ENCODE assay signal across 7 mouse cellular contexts in genomic region chr10:43918696-43919608, GRCm38 (mm10). TPM values are rescaled to one million over a fixed set of nuclear protein-coding genes. Genes with fewer than 3 reads are reported as not detected.
DNase-seq lines count a peak whose midpoint lies in the region; ATAC-seq and TF ChIP-seq lines count a peak whose summit lies in the region.

No protein-coding gene starts in this region.

- H3K27me3 ChIP-seq in cerebellum, adult 2 months (ENCODE audit: control insufficient read depth, insufficient read depth, low read length) = no peaks in the 10 kb centered on the region
- no peaks in the 10 kb centered on the region for H3K27me3 ChIP-seq in hindbrain, embryonic 15.5 days
- no peaks in the 10 kb centered on the region for H3K27me3 ChIP-seq in midbrain, embryonic 13.5 days

- intact Hi-C loops in left cerebral cortex, postnatal 10 days (cut with DNase I) = loop anchor here (2.0 kb wide), 1 partner anchor 344 kb away; no protein-coding TSS in a partner anchor

- 45% methylated on average over 17 of the region's 17 CpGs for WGBS in cerebellum, adult 2 months
- 43% methylated on average over 17 of the region's 17 CpGs for WGBS in hindbrain, embryonic 15.5 days
- 40% methylated on average over 17 of the region's 17 CpGs for WGBS in midbrain, embryonic 13.5 days

- DNase-seq in T-cell, adult 2 months (ENCODE audit: low spot score) = peak; percentile 61
- DNase-seq in cerebellum, adult 2 months = peak; percentile 37 to 60
- peak; percentile 81 for DNase-seq in forelimb bud, embryonic 11.5 days (ENCODE audit: low read depth, low spot score)
- DNase-seq in left cerebral cortex, postnatal 10 days (ENCODE audit: extremely low spot score in 1 of 2, low spot score in 2 of 2) = peak; percentile 76 to 83
- peak; percentile 54 for DNase-seq in skeletal muscle tissue, adult 2 months (ENCODE audit: low read depth, low spot score)

- no peak overlapping the region for H3K4me2 ChIP-seq in hindbrain, embryonic 15.5 days
- no peak overlapping the region for H3K4me2 ChIP-seq in midbrain, embryonic 13.5 days (replicated peaks)

- no peak overlapping the region for H3K27ac ChIP-seq in cerebellum, adult 2 months (ENCODE audit: insufficient read depth, low read length)
- H3K27ac ChIP-seq in hindbrain, embryonic 15.5 days (replicated peaks) = no peak overlapping the region
- H3K27ac ChIP-seq in midbrain, embryonic 13.5 days = no peak overlapping the region

- H3K4me1 ChIP-seq in cerebellum, adult 2 months (ENCODE audit: control insufficient read depth, insufficient read depth, low read length) = no peaks in the 10 kb centered on the region
- no peaks in the 10 kb centered on the region for H3K4me1 ChIP-seq in hindbrain, embryonic 15.5 days (replicated peaks)
- 0 out of 2 replicates have a peak, but pooled peaks cover 3% of the 10 kb centered on the region for H3K4me1 ChIP-seq in midbrain, embryonic 13.5 days (replicated peaks)

- H3K4me3 ChIP-seq in cerebellum, adult 2 months (replicated peaks; ENCODE audit: insufficient read depth, low read depth, low read length) = no peak overlapping the region
- no peak overlapping the region for H3K4me3 ChIP-seq in hindbrain, embryonic 15.5 days
- H3K4me3 ChIP-seq in midbrain, embryonic 13.5 days (replicated peaks) = no peak overlapping the region

- no peak for TF ChIP-seq POLR2A in cerebellum, adult 2 months (IDR thresholded peaks at IDR 0.05; ENCODE audit: borderline replicate concordance, insufficient read depth, low read length)

- H3K9me3 ChIP-seq in hindbrain, embryonic 15.5 days = no peaks in the 10 kb centered on the region
- H3K9me3 ChIP-seq in midbrain, embryonic 13.5 days = no peaks in the 10 kb centered on the region

- no peak overlapping the region for H3K9ac ChIP-seq in hindbrain, embryonic 15.5 days
- no peak overlapping the region for H3K9ac ChIP-seq in midbrain, embryonic 13.5 days (replicated peaks)

- H3K36me3 ChIP-seq in hindbrain, embryonic 15.5 days = peaks cover 8% of the 10 kb centered on the region; the same call in 1 of the 2 replicates
- H3K36me3 ChIP-seq in midbrain, embryonic 13.5 days = peaks cover 6% of the 10 kb centered on the region

- peak; percentile 72 for TF ChIP-seq CTCF in cerebellum, adult 2 months (IDR thresholded peaks at IDR 0.05; ENCODE audit: borderline replicate concordance, insufficient read depth, low read depth, low read length)

- ATAC-seq in hindbrain, embryonic 15.5 days (ENCODE audit: low FRiP score, low read depth) = peak; percentile 71
- peak; percentile 69 for ATAC-seq in midbrain, embryonic 13.5 days

RNA-seq across cellular contexts. Expression of gene Rtn4ip1, which starts 17.3 kb away (rescaled TPM):
- 19.5 and 20.0 TPM in 2 replicates for polyA plus RNA-seq in cerebellum, adult 2 months (2012; rRNA removed)
- polyA plus RNA-seq in hindbrain, embryonic 15.5 days (2015; fragmentation: Nextera tagmentation; extraction: Ambion mirVana) = 15.4 and 15.8 TPM in 2 replicates
- total RNA-seq in left cerebral cortex, postnatal 10 days (2021) = 10 to 100 TPM; 12.3 to 12.4 TPM
- 15.6 and 15.9 TPM in 2 replicates for polyA plus RNA-seq in midbrain, embryonic 13.5 days (2015; fragmentation: Nextera tagmentation; extraction: Ambion mirVana)

RNA-seq across cellular contexts. Expression of gene Qrsl1, which starts 17.4 kb away (rescaled TPM):
- polyA plus RNA-seq in cerebellum, adult 2 months (2012; rRNA removed) = 24.9 and 25.9 TPM in 2 replicates
- 21.6 and 23.5 TPM in 2 replicates for polyA plus RNA-seq in hindbrain, embryonic 15.5 days (2015; fragmentation: Nextera tagmentation; extraction: Ambion mirVana)
- total RNA-seq in left cerebral cortex, postnatal 10 days (2021) = 10 to 100 TPM; 15.8 to 16.1 TPM
- 20.7 and 23.5 TPM in 2 replicates for polyA plus RNA-seq in midbrain, embryonic 13.5 days (2015; fragmentation: Nextera tagmentation; extraction: Ambion mirVana)
